Mouse (Mus musculus) spleen, adult 2 months (tissue): ENCODE measurements at regions not wholly inside any gene's neighbourhood (a gene's known extent, or its start where the extent isn't known, plus 50 kb on each side); places are given as distances from the start of the nearest gene placed in this dataset.

Experiments used
- CTCF ChIP-seq: fragments of 200-500 bp; IDR thresholded peaks from 2 replicates; pipeline ENCODE4 v1.5.1; 2011; ENCODE audit warnings: mild to moderate bottlenecking, inconsistent platforms; ENCODE audit not compliant: insufficient read depth, insufficient read length, insufficient replicate concordance; ENCODE audit errors: extremely low read depth
- POLR2A ChIP-seq: fragments of 200-500 bp; IDR thresholded peaks from 2 replicates; pipeline ENCODE4 v1.6.1; 2011; ENCODE audit warnings: low read depth, low read length, inconsistent platforms

DNA sequence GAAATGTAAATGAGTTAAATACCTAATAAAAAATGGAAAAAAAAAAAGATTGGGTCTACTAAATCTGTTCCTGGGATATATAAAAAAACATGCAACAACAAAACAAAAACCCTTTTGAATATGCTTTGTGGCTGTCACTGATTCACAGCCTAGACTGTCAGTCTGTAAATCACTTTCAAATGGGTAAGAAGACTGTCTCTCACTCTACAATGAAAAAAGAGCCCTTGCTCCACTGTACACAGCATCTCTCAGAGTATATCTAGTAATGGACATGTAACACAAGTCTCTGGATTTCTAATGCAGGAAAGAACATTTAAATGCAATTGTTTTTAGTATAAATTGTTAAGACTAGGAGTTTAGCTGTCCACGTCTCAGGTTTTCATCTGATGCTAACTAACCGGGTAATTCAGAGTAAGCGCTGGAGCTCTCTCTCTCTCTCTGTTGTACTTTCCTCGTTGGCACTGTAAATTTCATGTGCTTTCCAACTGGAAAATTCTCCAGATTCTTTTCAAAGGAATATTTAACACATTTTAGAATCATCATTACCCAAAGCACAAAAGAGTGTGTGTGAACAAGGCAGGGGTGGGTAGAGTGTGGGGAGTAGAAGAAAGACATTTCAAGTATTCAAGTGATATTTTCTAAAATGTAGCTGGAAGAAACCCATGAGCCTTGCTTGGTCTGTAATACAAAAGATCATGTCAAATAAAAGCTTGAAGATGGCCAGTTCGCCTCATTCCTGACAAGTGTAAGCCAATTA is 66.6 kb upstream of the Pam start:
- TF ChIP-seq CTCF, result no peak
- no peak for TF ChIP-seq POLR2A
